Mouse (Mus musculus) c-Kit-positive CD71-positive TER-119-positive erythroid progenitor cells, embryonic 14.5 days (primary cell): ENCODE measurements around the gene Wnt3a.
A peak's percentile ranks its signal among the peaks of the same experiment; 100 is the strongest.
"Not testable (repeated sequence)": the region's sequence is repeated elsewhere in the genome, so short reads cannot be mapped to it uniquely, and the experiment has no call there.

Source experiments
- DNase-seq: peaks from one replicate; pipeline ENCODE4 v3.0.0-alpha.2; 2013; ENCODE audit warnings: low spot score

Wnt3a gene

DNA sequence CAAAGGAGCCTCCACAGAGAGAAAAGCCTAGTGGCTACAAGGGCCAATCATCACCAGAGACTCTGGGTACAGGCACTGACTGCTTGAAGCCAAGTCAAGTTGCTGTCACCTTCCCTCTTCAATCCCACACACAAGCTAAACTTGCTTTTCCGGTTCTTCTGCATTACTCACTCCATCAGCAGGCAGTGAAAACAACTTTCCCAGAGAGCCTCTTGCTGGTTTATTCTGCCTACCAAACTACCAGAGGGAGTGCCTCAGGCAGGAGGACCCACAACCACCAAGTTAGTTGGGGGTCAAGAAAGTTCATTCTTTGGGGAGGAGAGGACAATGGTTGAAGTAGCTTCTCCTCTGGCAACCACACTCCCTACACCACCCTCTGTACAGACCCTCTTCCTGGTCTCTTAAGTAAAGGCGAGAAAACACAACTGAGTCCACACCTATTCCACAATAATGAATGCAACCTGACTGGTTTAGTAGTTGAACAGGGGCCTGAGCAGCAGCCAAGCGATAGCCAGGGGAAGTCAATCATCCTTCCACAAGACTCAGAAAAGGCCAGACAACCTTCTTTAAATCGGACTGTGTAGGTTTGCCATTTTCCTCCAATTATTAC, 72.1 kb downstream of the Wnt3a start:
- no peak for DNase-seq

DNA sequence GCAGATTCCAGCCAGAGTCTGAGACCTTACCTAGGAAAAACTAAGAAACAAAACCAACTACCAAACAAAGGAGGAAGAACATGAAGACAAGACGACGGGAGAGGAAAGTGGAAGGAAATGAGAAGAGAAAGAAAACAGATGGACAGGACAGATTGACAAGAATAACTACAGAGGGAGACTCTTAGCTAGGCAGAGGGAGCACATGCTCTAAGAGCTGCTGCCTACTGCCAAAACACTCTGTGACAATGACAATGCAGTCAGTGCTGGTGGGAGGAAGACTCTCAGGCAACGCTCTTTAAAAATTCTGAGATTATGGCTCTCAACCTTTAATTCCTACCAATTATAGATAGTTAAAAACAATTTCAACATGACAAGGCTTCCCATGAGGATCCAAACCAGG, 73.6 kb downstream of the Wnt3a start:
- DNase-seq: no peak

DNA sequence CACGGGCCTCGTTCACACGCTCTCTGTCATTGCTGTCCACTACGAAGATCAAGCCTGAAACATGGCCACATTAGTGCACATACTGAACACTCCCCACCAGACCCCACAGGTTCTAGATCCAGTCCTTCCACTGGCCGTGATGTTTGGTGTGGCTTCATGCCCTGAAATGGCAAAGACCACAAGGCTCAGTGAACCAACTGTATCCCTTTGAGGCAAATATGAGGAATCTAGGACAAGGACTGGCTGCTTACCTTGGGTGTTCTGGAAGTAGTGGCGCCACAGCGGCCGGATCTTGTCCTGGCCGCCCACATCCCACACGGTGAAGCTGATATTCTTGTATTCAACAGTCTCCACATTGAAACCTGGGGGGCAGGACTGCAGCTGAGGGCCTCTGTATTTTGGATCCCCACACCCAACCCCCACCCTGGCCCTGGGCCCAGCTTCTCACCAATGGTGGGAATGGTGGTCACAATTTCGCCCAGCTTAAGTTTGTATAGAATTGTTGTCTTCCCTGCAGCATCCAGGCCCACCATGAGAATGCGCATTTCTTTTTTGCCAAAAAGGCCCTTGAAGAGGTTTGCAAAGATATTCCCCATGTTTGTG, 77.6 kb downstream of the Wnt3a start:
- no peak for DNase-seq

DNA sequence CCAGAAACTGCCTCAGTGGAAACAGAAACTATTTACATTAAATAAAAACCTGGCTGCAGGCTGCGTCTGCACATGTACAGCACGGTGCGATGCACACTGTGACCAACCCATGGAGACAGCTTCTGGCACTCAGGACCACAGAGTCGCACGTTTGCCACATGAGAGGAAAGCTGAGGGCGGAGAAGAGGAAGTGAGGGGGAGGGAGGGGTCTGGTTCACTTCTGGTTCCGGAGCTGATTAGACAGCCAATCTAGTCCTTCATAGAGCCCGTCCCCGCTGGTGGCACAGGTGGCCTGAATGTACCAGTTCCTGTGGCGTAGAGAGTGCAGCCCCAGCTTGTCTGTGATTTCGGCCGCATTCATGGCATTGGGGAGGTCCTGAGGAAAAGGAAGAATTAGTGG, 78.2 kb downstream of the Wnt3a start:
- DNase-seq: not testable (repeated sequence)

DNA sequence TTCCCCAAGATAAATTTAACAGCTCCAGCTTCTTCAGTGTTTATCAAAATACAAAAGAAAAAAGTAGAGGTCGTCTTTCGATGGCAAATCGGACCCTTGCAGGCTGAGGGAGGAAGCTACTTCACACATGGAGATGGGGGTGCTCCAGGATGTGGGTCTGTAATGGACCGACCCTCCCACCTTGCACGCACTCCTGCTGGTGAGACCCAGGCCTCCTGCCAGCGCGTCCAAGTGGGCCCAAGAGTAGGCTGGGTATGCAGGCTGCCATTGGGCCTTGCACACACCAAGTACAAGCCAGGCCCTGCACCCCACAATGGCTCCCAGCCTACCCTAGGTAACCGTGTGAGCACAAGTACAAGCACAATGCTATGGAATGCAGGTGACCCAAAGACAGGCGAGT, 79.0 kb downstream of the Wnt3a start:
- DNase-seq: not testable (repeated sequence)

DNA sequence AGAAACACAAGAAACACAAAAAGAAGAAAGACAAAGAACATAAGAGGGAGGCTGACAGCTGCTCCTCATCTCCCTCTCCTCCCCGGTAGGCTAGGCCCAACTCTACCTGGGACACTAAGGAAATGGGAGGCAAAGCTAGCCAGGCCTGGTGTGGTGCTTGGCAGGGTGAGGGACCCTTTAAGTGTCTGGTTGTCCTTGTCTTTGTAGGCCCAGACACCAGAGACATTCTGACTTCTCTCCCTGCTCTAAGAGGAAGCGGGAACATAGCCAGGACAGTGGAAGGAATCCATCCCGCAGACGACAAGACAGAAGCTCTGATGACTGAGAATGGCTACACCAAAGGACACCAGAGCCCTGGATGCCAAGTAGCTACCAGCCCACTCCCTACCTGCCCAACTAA, 80.5 kb downstream of the Wnt3a start:
- DNase-seq: no peak

DNA sequence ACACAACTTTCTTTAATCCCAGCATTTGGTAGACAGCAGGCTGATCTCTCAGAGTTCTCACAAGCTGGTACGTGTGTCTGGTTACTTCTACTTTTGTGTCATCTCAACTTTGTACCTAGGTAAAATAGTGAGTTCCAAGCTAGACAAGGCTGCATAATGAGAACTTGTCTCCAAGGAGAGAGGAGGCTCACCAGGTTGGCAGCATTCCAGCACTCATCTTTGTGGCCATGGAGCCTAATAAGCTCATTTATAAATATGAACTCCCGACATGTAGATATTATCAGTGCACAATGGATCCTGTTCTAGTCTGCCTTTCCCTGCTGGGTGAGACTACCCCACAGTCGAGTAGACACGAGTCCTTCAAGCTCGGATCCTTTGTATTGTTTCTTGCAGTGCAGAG, 81.0 kb downstream of the Wnt3a start:
- DNase-seq: no peak

DNA sequence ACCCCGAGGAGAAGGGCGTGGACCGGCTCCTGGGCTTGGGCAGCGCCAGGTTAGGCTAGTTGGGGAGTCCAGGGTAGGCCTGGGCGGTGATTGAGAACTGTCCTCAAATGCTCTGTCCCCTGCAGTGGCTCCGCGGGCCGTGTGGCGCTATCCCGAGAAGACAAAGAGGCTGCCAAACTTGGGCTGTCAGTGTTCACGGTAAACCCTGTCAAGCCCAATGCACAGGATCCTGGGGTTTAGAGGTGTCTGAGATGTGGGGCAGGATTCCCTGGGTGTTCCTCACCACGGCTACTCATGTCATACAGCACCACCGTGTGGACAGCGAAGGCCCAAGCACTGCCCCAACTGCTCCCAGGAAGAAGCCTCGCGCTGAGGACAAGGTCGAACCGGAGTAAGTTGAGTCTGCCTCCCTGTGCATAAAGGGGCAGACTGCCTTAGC, 81.5 kb downstream of the Wnt3a start:
- DNase-seq: peak; percentile 79

DNA sequence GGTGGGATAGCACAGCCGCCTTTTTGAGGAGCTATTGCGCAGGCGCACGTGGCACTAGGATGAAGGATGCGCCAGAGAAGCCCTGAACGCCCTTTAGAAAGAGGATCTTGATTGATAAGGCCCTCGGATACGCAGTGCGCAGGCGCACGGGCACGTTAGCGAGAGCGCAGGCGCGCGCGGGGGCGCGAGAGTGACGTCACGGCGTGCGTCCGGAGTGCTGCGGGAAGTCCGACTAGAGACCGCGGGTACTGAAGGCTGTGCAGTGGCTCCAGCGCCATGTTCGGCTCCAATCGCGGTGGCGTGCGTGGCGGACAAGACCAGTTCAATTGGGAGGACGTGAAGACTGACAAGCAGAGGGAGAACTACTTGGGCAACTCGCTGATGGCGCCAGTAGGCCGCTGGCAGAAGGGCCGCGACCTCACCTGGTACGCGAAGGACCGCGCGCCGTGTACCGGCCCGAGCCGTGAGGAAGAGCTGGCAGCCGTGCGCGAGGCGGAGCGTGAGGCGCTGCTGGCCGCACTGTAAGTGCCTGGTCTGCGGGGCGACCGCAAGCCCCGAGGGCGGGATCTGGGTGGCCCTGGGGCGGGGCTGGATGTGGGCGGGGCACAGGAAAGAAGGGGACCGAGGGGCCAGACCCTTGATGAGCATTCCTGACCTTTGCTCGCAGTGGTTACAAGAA, 82.3 kb downstream of the Wnt3a start, which contains the start of gene 2310033P09Rik:
TSS of gene 2310033P09Rik (plus strand) at position 169 of the 679 bp plus-strand sequence.
- peak; percentile 91 for DNase-seq

DNA sequence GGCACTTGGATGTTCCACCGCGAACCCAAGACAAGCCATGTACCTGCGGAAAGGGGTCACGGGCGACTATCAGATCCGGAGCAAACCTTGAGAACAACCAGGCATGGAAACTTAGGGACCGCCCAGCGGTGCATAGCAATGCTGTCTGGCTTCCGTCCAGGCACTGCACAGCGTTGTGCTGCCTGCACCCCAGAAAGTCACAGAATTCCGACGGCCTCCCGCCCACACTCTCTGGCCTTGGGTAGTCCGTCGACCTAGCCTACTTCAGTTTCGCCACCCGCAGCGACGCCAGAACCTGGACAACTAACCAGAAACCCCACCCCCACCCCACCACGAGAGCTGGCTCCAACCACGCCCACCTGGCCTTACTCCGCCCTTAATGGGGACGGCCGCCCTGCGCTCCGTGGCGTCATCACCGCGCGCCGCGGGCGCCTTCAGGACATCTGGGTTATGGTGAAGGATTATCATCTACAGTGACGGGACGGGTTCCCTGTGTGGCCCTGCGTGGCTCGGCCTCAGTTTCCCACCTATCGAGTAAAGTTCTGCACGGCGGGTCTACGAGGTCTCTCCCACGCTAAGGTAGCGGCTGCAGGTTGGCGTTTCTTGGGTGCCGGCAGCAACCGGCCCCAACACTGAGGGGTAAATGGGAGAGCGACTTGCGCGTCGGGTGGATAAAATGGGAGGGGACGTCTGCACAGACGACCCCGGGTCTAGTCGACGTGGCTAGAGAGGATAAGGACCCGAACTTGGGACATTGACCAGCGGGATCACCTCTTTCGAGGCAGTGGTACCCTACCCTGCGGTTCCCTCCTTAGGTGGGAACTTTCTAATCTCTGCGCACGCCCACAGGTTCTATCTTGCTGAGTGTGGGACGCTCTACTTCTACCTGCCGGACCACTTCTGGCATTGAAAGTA, 88.2 kb downstream of the Wnt3a start, which contains the start of gene Mrpl55:
TSS of gene Mrpl55 (plus strand) at position 406 of the 915 bp plus-strand sequence.
- DNase-seq: peak; percentile 90

DNA sequence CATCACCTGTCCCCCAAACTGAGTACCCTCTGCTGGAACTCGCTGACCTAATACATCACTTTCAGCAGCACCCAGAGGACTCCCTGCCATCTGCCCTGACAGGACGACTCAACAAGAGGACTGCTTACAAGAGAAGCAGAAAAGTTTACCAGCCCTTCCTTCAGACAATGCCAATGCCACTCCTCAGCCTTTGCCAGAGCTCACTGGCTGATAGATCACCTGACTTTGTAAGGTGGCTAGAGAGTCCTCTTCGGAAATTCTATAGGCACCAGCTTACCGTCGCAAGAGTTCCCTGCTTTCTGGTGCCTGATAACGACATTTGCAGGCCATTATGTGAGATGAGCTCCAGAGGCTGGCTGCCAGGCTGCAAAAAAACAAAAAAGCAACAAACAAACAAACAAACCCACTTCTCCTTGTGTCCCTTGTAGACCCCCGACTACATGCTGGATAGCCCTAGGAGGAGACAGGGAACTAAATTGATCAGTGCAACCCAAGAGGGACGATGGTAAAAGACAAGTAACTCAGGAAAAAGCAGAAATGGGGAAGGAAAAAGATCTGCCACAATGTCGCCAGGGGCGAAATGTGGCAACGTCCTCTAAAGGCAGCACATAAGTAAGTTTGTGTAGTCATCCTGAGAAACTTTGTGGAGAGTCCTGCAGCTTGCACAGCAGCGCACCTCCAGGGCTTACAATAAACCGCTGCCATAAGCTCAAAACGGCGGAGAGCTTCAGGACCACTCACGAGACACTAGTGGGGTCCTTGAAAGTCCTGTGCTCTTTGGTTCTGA, 89.1 kb downstream of the Wnt3a start:
- peak; percentile 37 for DNase-seq
